Mouse (Mus musculus) olfactory bulb, adult 2 months (tissue): ENCODE results near the gene Unc45a. TPM values are rescaled to one million over a fixed set of nuclear protein-coding genes. Genes with fewer than 3 reads are reported as not detected.

Experiments used
- H3K27ac ChIP-seq: fragments of 200-500 bp; 2 replicates; pipeline ENCODE4 v1.5.1; 2012; ENCODE audit warnings: low read depth, low read length; ENCODE audit not compliant: insufficient read depth
- H3K4me1 ChIP-seq: fragments of 200-500 bp; 2 replicates; pipeline ENCODE4 v1.6.1; 2012; ENCODE audit warnings: low read length; ENCODE audit not compliant: control insufficient read depth, insufficient read depth
- H3K4me3 ChIP-seq: fragments of 200-500 bp; 2 replicates; pipeline ENCODE4 v1.5.1; 2012; ENCODE audit warnings: mild to moderate bottlenecking, low read depth, low read length, moderate library complexity; ENCODE audit not compliant: insufficient read depth
- CTCF ChIP-seq: fragments of 200-500 bp; IDR thresholded peaks from 2 replicates; pipeline ENCODE4 v1.5.1; 2012; ENCODE audit warnings: low read depth, mild to moderate bottlenecking, low read length, moderate library complexity; ENCODE audit not compliant: insufficient read depth
- POLR2A ChIP-seq: fragments of 200-500 bp; IDR thresholded peaks from 2 replicates; pipeline ENCODE4 v1.6.1; 2012; ENCODE audit warnings: mild to moderate bottlenecking, low read depth, low read length, moderate library complexity; ENCODE audit not compliant: insufficient read depth
- WGBS: fragments of 180-500 bp; shearing (Covaris S2); methylation state at CpG from one replicate; pipeline ENCODE4 v1.1.7; 2018; 5-methylcytosine and 5-hydroxymethylcytosine counted together
- polyA plus RNA-seq: library from polyadenylated mRNA; stranded (reverse); fragments of >200 nt; gene quantifications from 2 replicates; pipeline ENCODE4 v1.2.4, GENCODE M21; 2012; ENCODE audit warnings: low replicate concordance; ENCODE audit not compliant: missing spikeins, insufficient read depth, insufficient read length

Unc45a gene
- not detected in 2 replicates for polyA plus RNA-seq

GRCm38 (mm10) chr7:80340793-80341192 is at the start of gene Unc45a:
Unc45a (minus strand) TSS chr7:80341005.
- peak within 1 kb of the TSS; percentile 91 for H3K27ac ChIP-seq
- TF ChIP-seq CTCF (peak; percentile 66; the same call in 1 of the 2 replicates), POLR2A (no peak)
- 2% methylated on average over 11 of the region's 11 CpGs for WGBS
- H3K4me1 ChIP-seq: peaks cover 31% of the 10 kb centered on the region
- H3K4me3 ChIP-seq: peak within 1 kb of the TSS; percentile 96

GRCm38 (mm10) chr7:80387633-80388543 is 47.1 kb upstream of the Unc45a start, which contains the start of gene Fes:
Fes (minus strand) TSS chr7:80387946.
- H3K27ac ChIP-seq: no peak within 1 kb of the TSS
- H3K4me1 ChIP-seq: peaks cover 7% of the 10 kb centered on the region
- no peak for TF ChIP-seq POLR2A
- TF ChIP-seq CTCF: no peak
- H3K4me3 ChIP-seq: peak within 1 kb of the TSS; percentile 0; the same call in 1 of the 2 replicates
- WGBS: 49% methylated on average over 33 of the region's 33 CpGs

- H3K4me1 ChIP-seq: peaks cover 14% of the 10 kb centered on the region
- TF ChIP-seq CTCF (no peak), POLR2A (no peak)
- peak overlapping the region; percentile 0; the same call in 1 of the 2 replicates for H3K4me3 ChIP-seq
- WGBS: 71% methylated on average over 17 of the region's 17 CpGs
- no peak overlapping the region for H3K27ac ChIP-seq
Observed at GRCm38 (mm10) chr7:80387033-80387632, 46.3 kb upstream of the Unc45a start.

GRCm38 (mm10) chr7:80386235-80386930 is 45.6 kb upstream of the Unc45a start:
- Histone ChIP-seq H3K4me3 (no peak overlapping the region), H3K27ac (no peak overlapping the region), H3K4me1 (peaks cover 15% of the 10 kb centered on the region)
- TF ChIP-seq POLR2A (no peak), CTCF (peak; percentile 71)
- WGBS: 48% methylated on average over 18 of the region's 18 CpGs

GRCm38 (mm10) chr7:80382919-80383318 is 42.1 kb upstream of the Unc45a start:
- WGBS: 82% methylated on average over 11 of the region's 11 CpGs
- Histone ChIP-seq H3K4me3 (no peak overlapping the region), H3K4me1 (peaks cover 10% of the 10 kb centered on the region), H3K27ac (no peak overlapping the region)
- TF ChIP-seq POLR2A (no peak), CTCF (no peak)

GRCm38 (mm10) chr7:80379531-80379930 is 38.7 kb upstream of the Unc45a start:
- no peak overlapping the region for H3K27ac ChIP-seq
- H3K4me3 ChIP-seq: no peak overlapping the region
- 67% methylated on average over 13 of the region's 13 CpGs for WGBS
- H3K4me1 ChIP-seq: peaks cover 13% of the 10 kb centered on the region
- TF ChIP-seq POLR2A (no peak), CTCF (peak; percentile 22; the same call in 1 of the 2 replicates)

- H3K27ac ChIP-seq: no peak overlapping the region
Observed at GRCm38 (mm10) chr7:80377471-80377870, 36.7 kb upstream of the Unc45a start.

GRCm38 (mm10) chr7:80376192-80376591 is 35.4 kb upstream of the Unc45a start:
- Histone ChIP-seq H3K4me1 (peaks cover 6% of the 10 kb centered on the region; the same call in 1 of the 2 replicates), H3K27ac (no peak overlapping the region), H3K4me3 (no peak overlapping the region)
- WGBS: 57% methylated on average over 10 of the region's 10 CpGs
- TF ChIP-seq CTCF (no peak), POLR2A (no peak)

More at GRCm38 (mm10) chr7:80377471-80377870, 36.7 kb upstream of the Unc45a start:
- peaks cover 7% of the 10 kb centered on the region for H3K4me1 ChIP-seq
- no peak overlapping the region for H3K4me3 ChIP-seq
- TF ChIP-seq CTCF (no peak), POLR2A (no peak)
- WGBS: 38% methylated on average over 6 of the region's 6 CpGs
